Mouse (Mus musculus) hindbrain, embryonic 14.5 days (tissue): ENCODE measurements around the gene Trim8. TPM values are rescaled to one million over a fixed set of nuclear protein-coding genes. Genes with fewer than 3 reads are reported as not detected.

Experiments
- ATAC-seq: fragments of 200-750 bp; cut with Nextera tagmentation; 2 replicates; pipeline ENCODE4 v1.8.0; 2017; ENCODE audit warnings: moderate number of reproducible peaks, mild to moderate bottlenecking, moderate TSS enrichment, moderate library complexity; ENCODE audit not compliant: low FRiP score
- DNase-seq: peaks from one replicate; pipeline ENCODE4 v3.0.0-alpha.2; 2015; ENCODE audit warnings: low spot score
- H3K27ac ChIP-seq: fragments of 300-500 bp; sonication (generic); 2 replicates; pipeline ENCODE4 v1.5.1; 2014; ENCODE audit warnings: mild to moderate bottlenecking, moderate library complexity
- H3K27me3 ChIP-seq: fragments of 300-500 bp; sonication (generic); 2 replicates; pipeline ENCODE4 v1.6.1; 2014; ENCODE audit warnings: mild to moderate bottlenecking, low read length, mixed read lengths; ENCODE audit not compliant: control insufficient read depth, insufficient read depth
- H3K36me3 ChIP-seq: fragments of 300-500 bp; sonication (generic); replicated peaks from 2 replicates; pipeline ENCODE4 v1.6.1; 2014; ENCODE audit not compliant: control insufficient read depth, insufficient read depth
- H3K4me1 ChIP-seq: fragments of 300-500 bp; sonication (generic); replicated peaks from 2 replicates; pipeline ENCODE4 v1.6.1; 2014; ENCODE audit warnings: antibody characterized with exemption, low read length, mixed read lengths; ENCODE audit not compliant: control insufficient read depth, insufficient read depth
- H3K4me2 ChIP-seq: fragments of 300-500 bp; sonication (generic); replicated peaks from 2 replicates; pipeline ENCODE4 v1.6.1; 2014; ENCODE audit warnings: mild to moderate bottlenecking, moderate library complexity
- H3K4me3 ChIP-seq: fragments of 300-500 bp; sonication (generic); replicated peaks from 2 replicates; pipeline ENCODE4 v1.5.1; 2014; ENCODE audit warnings: mild to moderate bottlenecking, low read length
- H3K9ac ChIP-seq: fragments of 300-500 bp; sonication (generic); 2 replicates; pipeline ENCODE4 v1.6.1; 2014
- H3K9me3 ChIP-seq: fragments of 300-500 bp; sonication (generic); 2 replicates; pipeline ENCODE4 v1.6.1; 2016; ENCODE audit warnings: low read length; ENCODE audit not compliant: control insufficient read depth
- WGBS: fragments of 180-500 bp; shearing (Covaris S2); extraction: QIAGEN DNeasy Blood & Tissue Kit; methylation state at CpG from one replicate; pipeline ENCODE4 v1.1.7; 2014; 5-methylcytosine and 5-hydroxymethylcytosine counted together
- polyA plus RNA-seq: library from polyadenylated mRNA; unstranded; fragments of >200 nt; fragmentation: Nextera tagmentation; extraction: Ambion mirVana; gene quantifications from 2 replicates; pipeline ENCODE4 v1.2.1, GENCODE M21; 2014

Gene Trim8
- polyA plus RNA-seq, 1 experiment from 2014 or later: 37.5 TPM

DNA sequence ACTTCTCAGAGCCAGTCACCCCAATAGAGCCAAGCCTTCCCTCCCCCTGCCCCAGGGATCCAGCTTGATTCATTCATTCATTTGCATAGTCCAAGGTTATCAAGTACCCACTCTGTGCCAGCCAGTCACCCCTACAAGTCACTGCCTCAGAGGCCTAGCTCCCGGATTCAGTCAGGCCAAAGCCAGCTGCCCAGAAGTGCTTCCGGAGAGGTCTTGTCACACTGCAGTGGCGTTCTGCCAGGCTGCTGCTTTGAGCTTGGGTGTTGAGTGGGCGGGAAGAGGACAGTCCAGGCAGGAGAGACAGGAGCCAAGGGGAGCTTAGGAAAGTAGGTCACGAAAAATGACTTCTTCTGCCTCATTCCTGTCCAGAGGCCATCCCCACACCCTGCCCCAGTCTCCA is 17.0 kb upstream of the Trim8 start:
- Histone ChIP-seq H3K27ac (peak overlapping the region; percentile 55; the same call in 1 of the 2 replicates), H3K4me2 (no peak overlapping the region), H3K4me3 (no peak overlapping the region), H3K36me3 (peaks cover 44% of the 10 kb centered on the region), H3K4me1 (peaks cover 34% of the 10 kb centered on the region), H3K9me3 (no peaks in the 10 kb centered on the region), H3K27me3 (no peaks in the 10 kb centered on the region), H3K9ac (no peak overlapping the region; the same call in 1 of the 2 replicates)
- 73% methylated on average over 5 of the region's 5 CpGs for WGBS
- DNase-seq (no peak), ATAC-seq (0 out of 2 replicates have a peak, but pooled peaks have one; percentile 42)

DNA sequence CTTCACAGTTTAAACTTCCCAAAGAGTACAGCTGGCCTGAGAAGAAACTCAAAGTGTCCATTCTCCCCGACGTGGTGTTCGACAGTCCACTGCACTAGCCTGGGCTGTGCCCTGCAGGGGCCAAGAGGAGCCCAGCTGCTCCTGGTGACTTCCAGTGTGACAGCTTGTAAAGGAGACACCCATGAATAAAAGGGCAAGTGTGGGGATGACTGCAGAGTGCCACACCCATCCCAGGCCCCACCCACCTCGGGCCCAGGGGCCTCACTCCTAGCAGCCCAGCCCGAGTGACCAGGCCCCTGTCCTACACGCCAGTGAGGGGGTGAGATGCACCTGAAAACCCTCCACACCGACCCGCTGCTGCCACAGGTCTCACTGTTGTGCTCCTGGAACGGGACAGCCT is 15.7 kb upstream of the Trim8 start:
- H3K36me3 ChIP-seq: peaks cover 32% of the 10 kb centered on the region
- WGBS: 71% methylated on average over 9 of the region's 9 CpGs
- no peak overlapping the region for H3K4me3 ChIP-seq
- peaks cover 29% of the 10 kb centered on the region for H3K4me1 ChIP-seq
- no peaks in the 10 kb centered on the region for H3K27me3 ChIP-seq
- DNase-seq (no peak), ATAC-seq (0 out of 2 replicates have a peak, but pooled peaks have one; percentile 17)
- no peak overlapping the region for H3K27ac ChIP-seq
- H3K9me3 ChIP-seq: no peaks in the 10 kb centered on the region
- H3K4me2 ChIP-seq: no peak overlapping the region
- no peak overlapping the region for H3K9ac ChIP-seq

DNA sequence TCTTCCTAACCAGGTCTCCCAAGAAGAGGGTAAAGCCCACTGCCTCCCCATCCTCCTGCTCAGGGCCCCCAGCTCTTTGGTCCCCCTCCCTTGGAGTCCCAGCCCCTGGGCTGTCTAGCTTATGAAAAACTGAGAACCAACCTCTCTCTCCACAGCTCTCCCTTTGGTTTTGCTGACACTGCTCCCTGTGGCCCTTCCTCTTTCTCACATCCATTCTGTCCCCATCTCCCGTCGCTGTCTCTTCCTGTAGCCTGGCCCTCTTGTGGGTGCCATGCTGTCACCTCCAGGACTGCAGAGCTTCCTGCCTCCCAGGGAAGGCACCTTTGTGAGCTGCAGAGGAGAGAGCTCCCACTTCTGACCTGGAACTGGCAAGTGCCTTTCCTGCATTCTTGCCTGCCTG is 14.8 kb upstream of the Trim8 start:
- Histone ChIP-seq H3K4me3 (no peak overlapping the region), H3K27ac (no peak overlapping the region), H3K27me3 (no peaks in the 10 kb centered on the region), H3K36me3 (peaks cover 32% of the 10 kb centered on the region), H3K9me3 (no peaks in the 10 kb centered on the region), H3K9ac (no peak overlapping the region), H3K4me1 (peaks cover 21% of the 10 kb centered on the region; the same call in 1 of the 2 replicates), H3K4me2 (no peak overlapping the region)
- DNase-seq: no peak
- ATAC-seq: no peak
- 81% methylated on average over 2 of the region's 2 CpGs for WGBS

DNA sequence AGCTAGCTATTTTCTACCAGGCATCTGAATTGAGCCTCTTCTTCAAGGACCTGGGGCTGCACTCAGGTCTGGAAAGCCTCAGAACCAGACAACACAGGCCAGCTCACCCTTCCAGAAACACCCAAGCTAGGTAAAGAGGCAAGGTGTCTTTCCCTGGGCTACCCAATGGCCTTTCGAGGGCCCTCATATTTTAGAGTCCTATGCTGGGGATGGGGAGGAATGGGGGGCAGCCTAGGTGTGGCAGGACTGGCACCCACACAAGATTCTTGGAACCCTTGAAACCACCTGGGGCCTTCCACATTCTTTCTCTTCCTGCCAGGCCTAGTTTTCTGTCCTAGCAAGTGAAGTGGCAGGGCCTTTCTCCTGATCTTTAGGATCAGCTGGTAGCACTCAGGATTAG is 12.1 kb upstream of the Trim8 start:
- 100% methylated on average over 1 of the region's 1 CpGs for WGBS
- Histone ChIP-seq H3K4me1 (no peaks in the 10 kb centered on the region), H3K4me2 (no peak overlapping the region), H3K27ac (no peak overlapping the region), H3K9me3 (no peaks in the 10 kb centered on the region), H3K4me3 (no peak overlapping the region), H3K27me3 (no peaks in the 10 kb centered on the region), H3K36me3 (peaks cover 24% of the 10 kb centered on the region), H3K9ac (no peak overlapping the region)
- DNase-seq (no peak), ATAC-seq (no peak)

DNA sequence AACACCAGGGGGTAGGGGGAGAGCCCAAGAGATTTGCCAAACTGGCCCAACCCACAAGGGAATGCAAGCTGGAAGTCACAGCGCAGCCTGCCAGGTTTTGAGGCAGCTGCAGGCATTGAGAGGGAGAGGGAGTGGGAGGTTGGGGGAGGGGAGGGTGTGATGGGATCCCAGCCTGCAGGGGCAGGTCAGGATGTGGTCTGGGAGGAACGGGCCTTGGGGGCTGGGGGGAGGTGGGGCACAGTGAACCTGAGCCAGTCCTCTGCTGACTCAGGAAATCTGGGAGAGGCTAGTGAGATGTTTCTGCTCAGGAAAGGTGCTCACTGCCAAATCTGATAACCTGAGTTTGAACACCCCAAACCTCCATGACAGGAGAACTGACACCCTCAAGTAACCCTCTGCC is 10.9 kb upstream of the Trim8 start:
- WGBS: 3% methylated on average over 2 of the region's 2 CpGs
- DNase-seq (no peak), ATAC-seq (no peak)
- H3K36me3 ChIP-seq: peaks cover 14% of the 10 kb centered on the region
- H3K27me3 ChIP-seq: no peaks in the 10 kb centered on the region
- no peaks in the 10 kb centered on the region for H3K4me1 ChIP-seq
- no peak overlapping the region for H3K27ac ChIP-seq
- no peak overlapping the region for H3K9ac ChIP-seq
- no peak overlapping the region for H3K4me3 ChIP-seq
- H3K9me3 ChIP-seq: no peaks in the 10 kb centered on the region
- H3K4me2 ChIP-seq: no peak overlapping the region

DNA sequence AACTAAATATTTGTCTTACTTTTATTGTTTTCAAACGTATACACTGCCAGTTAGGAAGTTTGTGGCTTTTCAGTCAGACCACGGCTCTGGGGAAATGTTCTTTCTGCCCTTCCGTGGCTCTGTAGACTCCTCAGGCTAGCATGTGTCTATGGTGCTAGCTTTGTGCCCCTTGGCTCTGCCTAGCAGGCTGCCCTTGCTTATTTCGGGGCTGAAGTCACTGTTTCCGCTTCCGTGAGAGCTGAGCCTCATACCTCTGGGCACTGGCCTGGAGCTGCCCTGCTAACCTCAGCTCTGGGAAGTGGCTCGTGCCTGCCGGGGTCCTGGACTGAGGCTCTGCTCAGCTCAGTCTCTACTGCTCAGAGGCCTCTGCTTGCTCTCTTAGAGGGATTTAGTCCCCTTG is 6.4 kb upstream of the Trim8 start:
- no peak overlapping the region for H3K4me2 ChIP-seq
- ATAC-seq (no peak), DNase-seq (no peak)
- no peaks in the 10 kb centered on the region for H3K36me3 ChIP-seq
- no peaks in the 10 kb centered on the region for H3K9me3 ChIP-seq
- no peak overlapping the region for H3K4me3 ChIP-seq
- H3K27me3 ChIP-seq: no peaks in the 10 kb centered on the region
- H3K9ac ChIP-seq: no peak overlapping the region
- peaks cover 8% of the 10 kb centered on the region; the same call in 1 of the 2 replicates for H3K4me1 ChIP-seq
- WGBS: 83% methylated on average over 8 of the region's 8 CpGs
- no peak overlapping the region for H3K27ac ChIP-seq

DNA sequence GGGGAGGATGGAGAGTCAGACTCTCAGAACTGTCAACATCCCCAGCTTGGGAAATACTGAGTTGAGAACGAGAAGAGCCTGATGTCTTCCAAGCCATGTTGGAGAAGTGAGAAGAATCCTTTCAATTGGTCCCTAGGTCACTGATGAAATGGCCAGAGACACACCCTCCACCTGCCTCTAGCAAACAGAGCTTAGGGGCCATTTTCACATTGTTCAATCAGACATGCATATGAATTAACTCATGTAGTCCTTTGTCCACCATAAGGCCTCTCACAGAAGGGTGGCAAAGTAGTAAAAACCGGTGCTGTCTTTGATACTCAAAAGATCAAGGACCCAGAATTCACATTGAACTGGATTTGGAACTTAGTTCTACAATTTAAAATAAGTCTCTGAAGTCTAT is 4.3 kb upstream of the Trim8 start:
- no peaks in the 10 kb centered on the region for H3K27me3 ChIP-seq
- H3K9ac ChIP-seq: no peak overlapping the region
- no peak overlapping the region for H3K4me3 ChIP-seq
- ATAC-seq (no peak), DNase-seq (no peak)
- H3K36me3 ChIP-seq: no peaks in the 10 kb centered on the region
- peaks cover 8% of the 10 kb centered on the region; the same call in 1 of the 2 replicates for H3K4me1 ChIP-seq
- H3K27ac ChIP-seq: no peak overlapping the region
- H3K4me2 ChIP-seq: no peak overlapping the region
- WGBS: 71% methylated on average over 2 of the region's 2 CpGs
- no peaks in the 10 kb centered on the region for H3K9me3 ChIP-seq

DNA sequence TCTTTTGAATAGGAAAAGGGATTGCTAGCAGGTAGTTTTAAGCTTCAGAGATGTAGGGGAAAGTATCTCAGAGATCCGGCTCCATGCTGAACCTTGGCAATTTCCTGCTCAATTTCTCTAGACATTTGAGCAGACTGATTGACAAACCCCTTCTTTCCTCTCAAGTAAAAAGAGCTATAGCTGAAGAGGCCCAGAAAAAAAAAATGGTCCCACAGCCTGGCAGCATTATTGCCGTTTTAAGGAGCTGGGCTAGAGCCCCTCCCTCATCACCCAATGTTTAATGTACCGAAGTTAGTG is 2.0 kb upstream of the Trim8 start:
- H3K27ac ChIP-seq: peak overlapping the region; percentile 88
- ATAC-seq (no peak), DNase-seq (no peak)
- WGBS: 4% methylated on average over 3 of the region's 3 CpGs
- no peaks in the 10 kb centered on the region for H3K9me3 ChIP-seq
- no peaks in the 10 kb centered on the region for H3K36me3 ChIP-seq
- H3K4me3 ChIP-seq: peak overlapping the region; percentile 97
- H3K4me2 ChIP-seq: peak overlapping the region; percentile 96
- H3K27me3 ChIP-seq: no peaks in the 10 kb centered on the region
- peak overlapping the region; percentile 50; the same call in 1 of the 2 replicates for H3K9ac ChIP-seq
- peaks cover 11% of the 10 kb centered on the region for H3K4me1 ChIP-seq

DNA sequence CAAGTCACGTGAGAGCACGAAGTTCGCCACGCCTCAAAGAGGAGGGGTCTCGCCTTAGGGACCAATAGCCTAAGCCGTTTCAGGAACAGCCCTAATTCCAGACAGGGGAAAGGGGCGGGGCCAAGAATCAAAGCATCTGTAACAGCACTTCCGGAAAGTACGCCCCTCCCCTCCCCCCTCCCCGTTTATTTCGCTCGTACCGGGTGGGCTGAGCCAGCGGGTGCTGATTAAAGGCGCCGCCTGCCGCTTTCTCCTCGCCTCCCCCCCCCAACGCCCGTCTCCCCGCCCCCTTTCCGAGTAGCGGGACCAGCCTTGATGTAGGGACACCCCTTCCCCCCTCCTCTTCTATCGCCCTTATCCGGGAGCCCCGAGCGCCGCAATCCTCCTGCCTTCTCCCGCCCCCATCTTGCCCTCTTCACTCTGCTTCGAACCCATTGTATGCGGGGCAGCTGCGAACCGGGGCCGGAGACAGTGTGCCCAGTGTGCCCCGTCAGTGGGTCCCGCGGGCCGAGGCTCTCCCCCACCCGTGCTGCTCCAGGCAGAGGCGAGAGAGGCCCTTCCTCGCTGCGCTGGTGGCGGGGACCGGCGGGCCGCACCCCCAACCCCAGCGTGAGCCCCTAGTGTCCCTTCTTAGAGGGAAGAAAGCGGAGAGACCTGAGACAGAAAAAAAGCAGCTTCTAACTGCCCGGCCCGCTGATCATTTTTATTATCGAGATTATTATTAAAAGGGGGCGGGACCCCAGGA is 1.5 kb upstream of the Trim8 start:
- peak overlapping the region; percentile 96 for H3K4me2 ChIP-seq
- peak overlapping the region; percentile 97 for H3K4me3 ChIP-seq
- ATAC-seq (peak; percentile 91), DNase-seq (peak; percentile 97)
- WGBS: under 1% methylated on average over 46 of the region's 52 CpGs
- H3K9ac ChIP-seq: peak overlapping the region; percentile 99
- no peaks in the 10 kb centered on the region for H3K9me3 ChIP-seq
- no peaks in the 10 kb centered on the region for H3K36me3 ChIP-seq
- peak overlapping the region; percentile 100 for H3K27ac ChIP-seq
- peaks cover 16% of the 10 kb centered on the region for H3K4me1 ChIP-seq
- H3K27me3 ChIP-seq: no peaks in the 10 kb centered on the region
